Mouse (Mus musculus): ENCODE results near the gene Bbs9. TPM values are rescaled to one million over a fixed set of nuclear protein-coding genes. Genes with fewer than 3 reads are reported as not detected.

Gene Bbs9
- total and polyA plus RNA-seq, 2 experiments from 2014 or later: 22.6 to 40.0 TPM

GRCm38 (mm10) chr9:22732646-22733045 lies 257.1 kb downstream of the Bbs9 start:
- no peaks in the 10 kb centered on the region for H3K9me3 ChIP-seq (ENCODE audit: low read length)
- no peaks in the 10 kb centered on the region for H3K27me3 ChIP-seq (ENCODE audit: insufficient read depth, low read length)
- TF ChIP-seq CTCF (IDR thresholded peaks at IDR 0.05): no peak
- 62% methylated on average over 1 of the region's 1 CpGs for WGBS
- no peak overlapping the region for H3K4me2 ChIP-seq (ENCODE audit: low read depth, low read length, poor library complexity, severe bottlenecking)
- no peak overlapping the region for H3K27ac ChIP-seq (ENCODE audit: low read depth, low read length)
- H3K4me3 ChIP-seq (ENCODE audit: low read depth, low read length): no peak overlapping the region
- DNase-seq (ENCODE audit: low spot score): no peak
- no peak overlapping the region for H3K9ac ChIP-seq (replicated peaks; ENCODE audit: low read length, poor library complexity, severe bottlenecking)
- ATAC-seq (ENCODE audit: low FRiP score): no peak
- H3K36me3 ChIP-seq (ENCODE audit: insufficient read depth, low read length): no peaks in the 10 kb centered on the region
- no peaks in the 10 kb centered on the region for H3K4me1 ChIP-seq (ENCODE audit: insufficient read depth, low read length)

DNA sequence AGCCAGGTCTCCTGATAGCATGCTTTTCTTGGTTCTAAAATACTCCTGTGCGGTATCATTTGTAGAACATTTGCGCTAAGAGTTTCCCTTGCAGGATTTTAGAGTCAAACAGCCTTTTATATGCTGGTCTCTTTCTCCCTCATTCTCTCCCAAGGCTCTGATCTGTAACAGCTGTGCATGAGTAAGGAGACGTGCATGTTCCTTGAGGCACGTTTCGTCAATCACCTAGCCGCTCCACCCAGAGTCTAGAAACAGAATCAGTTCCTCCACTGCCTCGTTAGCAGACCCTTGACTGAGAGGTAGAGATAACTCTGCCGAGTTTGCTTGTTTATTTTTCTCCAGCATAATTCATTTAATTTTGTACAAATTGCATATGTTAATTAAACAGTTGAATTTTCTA lies 259.4 kb downstream of the Bbs9 start:
- Histone ChIP-seq H3K4me1 (ENCODE audit: insufficient read depth, low read length) (no peaks in the 10 kb centered on the region), H3K9me3 (ENCODE audit: low read length) (no peaks in the 10 kb centered on the region), H3K27me3 (ENCODE audit: insufficient read depth, low read length) (no peaks in the 10 kb centered on the region), H3K9ac (replicated peaks; ENCODE audit: low read length, poor library complexity, severe bottlenecking) (no peak overlapping the region), H3K4me2 (ENCODE audit: low read depth, low read length, poor library complexity, severe bottlenecking) (no peak overlapping the region), H3K27ac (ENCODE audit: low read depth, low read length) (no peak overlapping the region), H3K36me3 (ENCODE audit: insufficient read depth, low read length) (no peaks in the 10 kb centered on the region), H3K4me3 (ENCODE audit: low read depth, low read length) (no peak overlapping the region)
- ATAC-seq (ENCODE audit: low FRiP score): no peak
- no peak for DNase-seq (ENCODE audit: low spot score)
- WGBS: 56% methylated on average over 8 of the region's 8 CpGs
- no peak for TF ChIP-seq CTCF (IDR thresholded peaks at IDR 0.05)

DNA sequence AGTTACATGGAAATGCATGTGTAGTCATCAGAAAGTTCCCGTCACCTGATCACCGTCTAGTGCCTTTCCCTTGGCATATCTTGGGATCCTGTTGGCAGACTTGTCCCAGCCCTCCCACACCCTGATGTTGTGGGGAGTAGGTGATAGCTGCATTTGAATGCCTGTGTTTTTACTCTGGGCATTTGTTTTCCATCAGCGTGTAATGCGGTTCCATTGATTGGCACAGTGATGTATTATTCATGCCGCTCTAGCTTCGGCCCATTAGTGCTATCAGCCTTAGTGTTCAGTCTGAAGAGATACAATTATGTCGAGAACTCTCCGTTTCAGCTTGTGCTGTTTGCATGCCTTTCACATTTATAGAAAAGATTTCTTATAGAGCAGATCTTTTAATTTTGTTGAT lies 259.9 kb downstream of the Bbs9 start:
- Histone ChIP-seq H3K9ac (replicated peaks; ENCODE audit: low read length, poor library complexity, severe bottlenecking) (no peak overlapping the region), H3K4me2 (ENCODE audit: low read depth, low read length, poor library complexity, severe bottlenecking) (no peak overlapping the region), H3K9me3 (ENCODE audit: low read length) (no peaks in the 10 kb centered on the region), H3K27ac (ENCODE audit: low read depth, low read length) (no peak overlapping the region), H3K27me3 (ENCODE audit: insufficient read depth, low read length) (no peaks in the 10 kb centered on the region), H3K4me3 (ENCODE audit: low read depth, low read length) (no peak overlapping the region), H3K4me1 (ENCODE audit: insufficient read depth, low read length) (no peaks in the 10 kb centered on the region), H3K36me3 (ENCODE audit: insufficient read depth, low read length) (no peaks in the 10 kb centered on the region)
- TF ChIP-seq CTCF (IDR thresholded peaks at IDR 0.05): no peak
- ATAC-seq (ENCODE audit: low FRiP score) (no peak), DNase-seq (ENCODE audit: low spot score) (peak; percentile 5)
- WGBS: 38% methylated on average over 8 of the region's 8 CpGs

DNA sequence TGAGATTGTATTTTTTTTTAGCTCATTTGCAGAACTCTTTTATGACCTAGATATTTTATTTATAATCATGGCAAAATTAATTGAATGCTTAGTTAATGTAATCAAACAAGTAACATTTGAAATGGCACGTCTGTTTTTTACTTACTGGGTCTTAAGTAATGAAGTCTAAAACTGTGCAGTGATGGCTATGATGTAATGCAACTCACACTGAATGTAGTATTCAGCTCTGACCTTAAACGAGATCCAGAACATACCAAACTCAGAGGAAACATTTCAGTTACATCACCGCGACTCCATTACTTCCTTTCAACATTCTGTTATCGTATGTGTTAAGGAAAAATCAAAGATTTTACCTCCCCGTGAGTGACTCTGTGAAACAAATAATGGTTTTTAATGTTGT lies 262.4 kb downstream of the Bbs9 start:
- no peak overlapping the region for H3K9ac ChIP-seq (replicated peaks; ENCODE audit: low read length, poor library complexity, severe bottlenecking)
- no peak for DNase-seq (ENCODE audit: low spot score)
- H3K27ac ChIP-seq (ENCODE audit: low read depth, low read length): no peak overlapping the region
- H3K4me2 ChIP-seq (ENCODE audit: low read depth, low read length, poor library complexity, severe bottlenecking): no peak overlapping the region
- H3K4me1 ChIP-seq (ENCODE audit: insufficient read depth, low read length): no peaks in the 10 kb centered on the region
- H3K36me3 ChIP-seq (ENCODE audit: insufficient read depth, low read length): no peaks in the 10 kb centered on the region
- ATAC-seq (ENCODE audit: low FRiP score): no peak
- WGBS: 83% methylated on average over 6 of the region's 6 CpGs
- no peak for TF ChIP-seq CTCF (IDR thresholded peaks at IDR 0.05)
- no peaks in the 10 kb centered on the region for H3K27me3 ChIP-seq (ENCODE audit: insufficient read depth, low read length)
- H3K9me3 ChIP-seq (ENCODE audit: low read length): no peaks in the 10 kb centered on the region
- no peak overlapping the region for H3K4me3 ChIP-seq (ENCODE audit: low read depth, low read length)

DNA sequence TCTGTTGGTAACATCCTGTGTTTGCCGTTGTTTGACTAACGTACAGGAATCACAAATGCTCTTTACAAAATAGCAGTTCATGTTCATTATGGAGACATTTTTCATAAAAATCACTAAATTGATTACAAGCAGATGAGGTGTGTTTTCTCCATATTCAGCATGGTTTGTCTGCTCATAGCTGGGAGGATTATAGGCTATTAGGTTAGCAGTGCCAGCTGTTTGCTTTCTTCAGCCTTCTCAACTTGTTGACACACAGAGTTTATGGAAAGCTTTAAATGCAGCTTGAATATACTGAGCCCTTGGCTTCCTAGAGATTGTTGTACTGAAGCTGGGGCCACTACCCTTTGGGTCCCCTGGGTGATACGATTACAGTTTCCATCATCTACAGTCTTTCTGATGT lies 263.3 kb downstream of the Bbs9 start:
- H3K9me3 ChIP-seq (ENCODE audit: low read length): no peaks in the 10 kb centered on the region
- TF ChIP-seq CTCF (IDR thresholded peaks at IDR 0.05): no peak
- H3K4me1 ChIP-seq (ENCODE audit: insufficient read depth, low read length): no peaks in the 10 kb centered on the region
- H3K9ac ChIP-seq (replicated peaks; ENCODE audit: low read length, poor library complexity, severe bottlenecking): no peak overlapping the region
- DNase-seq (ENCODE audit: low spot score) (no peak), ATAC-seq (ENCODE audit: low FRiP score) (no peak)
- H3K27me3 ChIP-seq (ENCODE audit: insufficient read depth, low read length): no peaks in the 10 kb centered on the region
- no peak overlapping the region for H3K4me2 ChIP-seq (ENCODE audit: low read depth, low read length, poor library complexity, severe bottlenecking)
- no peak overlapping the region for H3K4me3 ChIP-seq (ENCODE audit: low read depth, low read length)
- 95% methylated on average over 3 of the region's 3 CpGs for WGBS
- H3K36me3 ChIP-seq (ENCODE audit: insufficient read depth, low read length): no peaks in the 10 kb centered on the region
- no peak overlapping the region for H3K27ac ChIP-seq (ENCODE audit: low read depth, low read length)

GRCm38 (mm10) chr9:22741967-22742366 lies 266.5 kb downstream of the Bbs9 start:
- no peaks in the 10 kb centered on the region for H3K27me3 ChIP-seq (ENCODE audit: insufficient read depth, low read length)
- no peaks in the 10 kb centered on the region for H3K36me3 ChIP-seq (ENCODE audit: insufficient read depth, low read length)
- H3K9me3 ChIP-seq (ENCODE audit: low read length): no peaks in the 10 kb centered on the region
- no peak overlapping the region for H3K9ac ChIP-seq (replicated peaks; ENCODE audit: low read length, poor library complexity, severe bottlenecking)
- no peak for ATAC-seq (ENCODE audit: low FRiP score)
- H3K4me1 ChIP-seq (ENCODE audit: insufficient read depth, low read length): no peaks in the 10 kb centered on the region
- no peak overlapping the region for H3K27ac ChIP-seq (ENCODE audit: low read depth, low read length)
- 83% methylated on average over 1 of the region's 1 CpGs for WGBS
- H3K4me3 ChIP-seq (ENCODE audit: low read depth, low read length): no peak overlapping the region
- DNase-seq (ENCODE audit: low spot score): no peak
- no peak for TF ChIP-seq CTCF (IDR thresholded peaks at IDR 0.05)
- no peak overlapping the region for H3K4me2 ChIP-seq (ENCODE audit: low read depth, low read length, poor library complexity, severe bottlenecking)
